Mouse (Mus musculus): ENCODE measurements at regions not wholly inside any gene's neighbourhood (a gene's known extent, or its start where the extent isn't known, plus 50 kb on each side); places are given as distances from the start of the nearest gene placed in this dataset.
"Not testable (repeated sequence)": the region's sequence is repeated elsewhere in the genome, so short reads cannot be mapped to it uniquely, and the experiment has no call there.

DNA sequence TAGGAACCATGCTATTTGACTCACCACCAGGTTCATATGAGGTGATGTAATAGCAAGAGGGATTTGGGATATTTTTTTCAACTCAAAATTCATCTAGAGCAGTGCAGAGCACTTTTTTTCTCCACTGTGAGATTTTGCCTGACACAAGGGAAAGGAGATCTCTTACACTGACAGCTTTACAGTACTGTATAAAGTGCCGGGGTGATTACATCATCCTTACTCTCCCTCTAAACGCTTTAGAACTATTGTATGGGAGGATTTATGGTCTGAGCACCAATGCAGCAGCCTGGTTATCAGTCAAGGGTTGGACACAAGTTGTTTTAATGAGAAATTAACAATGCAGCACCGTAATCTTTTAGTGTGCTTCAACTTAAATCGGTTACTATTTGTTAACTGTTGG, 196.5 kb downstream of the Bmp2 start:
- DNase-seq: no peak

DNA sequence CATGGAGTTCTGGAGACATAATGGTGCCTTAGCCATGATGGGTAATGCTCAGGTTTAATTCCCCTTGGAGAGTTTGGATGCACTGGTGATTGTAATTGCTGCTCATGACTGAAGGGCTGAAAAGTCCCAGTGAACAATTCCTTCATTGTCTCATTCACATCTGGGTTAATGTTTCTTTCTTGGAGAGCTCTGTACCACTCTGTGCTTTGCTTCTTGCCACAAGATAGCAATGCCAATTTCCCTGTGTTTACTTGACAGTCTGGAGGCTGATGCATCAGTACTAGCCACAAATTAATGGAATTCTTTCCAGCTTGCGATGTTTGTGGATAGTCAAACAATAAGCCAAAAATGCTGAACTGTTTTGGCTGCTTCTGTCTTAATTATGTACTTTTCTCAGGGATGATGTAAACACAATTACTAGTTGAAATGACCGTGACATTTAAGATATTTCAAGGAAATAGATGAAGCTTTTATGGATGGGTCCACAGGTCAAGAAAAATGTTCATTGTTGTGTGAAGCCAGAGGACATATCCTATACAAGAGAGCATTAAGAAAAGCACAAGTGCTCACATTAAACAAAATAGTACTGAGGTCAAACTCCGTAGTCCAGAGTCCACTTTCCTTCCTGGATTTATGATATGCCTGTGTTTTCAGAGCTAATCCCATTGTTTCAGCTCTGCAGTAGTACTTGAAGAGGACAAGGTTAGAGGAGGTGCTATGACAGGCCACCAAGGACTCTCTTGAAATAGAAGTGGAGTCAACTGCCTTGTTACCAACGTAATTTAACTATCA, 198.1 kb downstream of the Bmp2 start:
- no peak for DNase-seq

GRCm38 (mm10) chr2:133754088-133754487, 202.1 kb downstream of the Bmp2 start:
- no peak for DNase-seq

DNA sequence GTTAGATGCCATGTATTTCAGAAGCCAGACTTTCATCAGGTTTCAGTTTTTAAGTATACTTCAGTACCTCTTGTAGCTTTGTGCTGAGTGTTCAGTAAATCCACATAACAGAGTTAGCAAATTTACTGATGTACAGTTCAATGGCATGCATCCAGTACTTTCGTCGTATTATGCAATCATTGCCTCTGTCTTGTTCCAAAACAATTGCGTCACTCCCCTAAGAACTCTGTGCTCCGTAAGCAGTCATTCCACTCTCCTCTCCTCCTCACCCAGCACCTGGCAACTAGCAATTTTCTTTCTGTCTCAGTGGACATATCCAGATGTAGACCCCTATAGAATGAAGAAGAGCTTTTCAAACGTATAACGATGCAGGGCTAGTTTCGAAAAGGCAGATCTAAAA, 209.5 kb downstream of the Bmp2 start:
- no peak for DNase-seq

GRCm38 (mm10) chr2:133768546-133768945, 216.6 kb downstream of the Bmp2 start:
- DNase-seq: no peak

GRCm38 (mm10) chr2:133783588-133784342, 231.8 kb downstream of the Bmp2 start:
- DNase-seq: no peak

- no peak for DNase-seq
Observed at GRCm38 (mm10) chr2:133791031-133791430, 239.1 kb downstream of the Bmp2 start.

- DNase-seq: no peak
Observed at GRCm38 (mm10) chr2:133793293-133793692, 241.3 kb downstream of the Bmp2 start.

GRCm38 (mm10) chr2:133802666-133803065, 250.7 kb downstream of the Bmp2 start:
- DNase-seq: no peak

DNA sequence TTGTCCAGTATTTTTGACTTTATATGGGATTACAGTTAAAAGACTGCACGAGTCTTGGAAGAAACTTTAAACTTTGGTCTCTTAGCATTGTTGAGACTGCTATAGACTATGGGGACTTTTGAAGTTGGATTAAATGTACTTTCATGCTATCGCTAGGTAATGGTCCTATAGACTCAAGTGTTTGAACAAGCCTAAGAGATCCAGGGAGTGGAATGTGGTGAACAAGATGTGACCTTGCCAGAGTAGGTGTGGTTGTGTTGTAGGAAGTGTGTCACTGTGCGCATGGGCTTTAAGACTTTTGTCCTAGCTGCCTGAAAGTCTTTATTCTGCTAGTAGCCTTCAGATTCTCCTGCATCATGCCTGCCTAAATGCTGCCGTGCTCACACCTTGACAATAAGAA, 269.5 kb downstream of the Bmp2 start:
- DNase-seq: no peak

DNA sequence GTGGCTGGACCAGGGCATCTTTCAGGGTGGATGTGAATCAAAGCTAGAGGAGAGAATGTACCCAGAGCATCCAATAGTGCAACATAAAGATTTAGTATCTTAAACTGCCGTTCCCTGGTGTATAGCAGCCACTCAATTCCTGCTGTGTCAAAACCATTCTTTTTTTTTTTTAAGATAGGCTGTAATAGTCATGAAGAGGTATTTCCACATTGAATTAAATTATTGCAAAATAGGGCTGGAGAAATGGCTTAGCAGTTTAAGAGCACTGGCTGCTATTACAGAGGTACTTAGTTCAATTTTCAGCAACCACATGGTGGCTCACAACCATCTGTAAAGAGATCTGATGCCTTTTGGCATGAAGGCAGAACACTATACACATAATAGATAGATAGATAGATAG, 277.4 kb downstream of the Bmp2 start:
- no peak for DNase-seq

GRCm38 (mm10) chr2:133850485-133850884, 298.5 kb downstream of the Bmp2 start:
- DNase-seq: no peak

DNA sequence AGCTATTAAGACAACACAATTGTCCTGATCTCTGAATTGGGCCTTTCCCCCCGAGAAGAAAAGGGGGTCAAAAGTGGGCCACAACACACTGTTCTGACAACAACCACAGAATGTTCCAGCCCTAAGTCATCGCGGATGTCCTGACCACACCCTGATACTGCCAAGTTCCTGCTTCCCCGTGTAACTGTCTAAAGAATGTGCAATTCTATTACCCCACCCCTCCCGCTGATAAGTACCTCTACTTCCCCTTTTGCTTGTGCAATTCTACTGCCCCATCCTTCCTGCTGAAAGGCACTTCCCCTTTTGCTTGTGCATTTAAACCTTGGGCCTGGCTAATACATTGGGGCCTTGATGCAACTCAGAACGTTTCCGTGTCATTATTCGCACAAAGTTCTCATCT, 323.0 kb downstream of the Bmp2 start:
- DNase-seq: not testable (repeated sequence)

- DNase-seq: no peak
Observed at GRCm38 (mm10) chr2:133883682-133884081, 331.7 kb downstream of the Bmp2 start.

GRCm38 (mm10) chr2:133906269-133906668, 354.3 kb downstream of the Bmp2 start:
- no peak for DNase-seq

Measured in right cerebral cortex, postnatal 25 days (tissue).